Mouse (Mus musculus) forebrain, postnatal 0 days (tissue): ENCODE measurements at regions not wholly inside any gene's neighbourhood (a gene's known extent, or its start where the extent isn't known, plus 50 kb on each side); places are given as distances from the start of the nearest gene placed in this dataset.

Experiments used
- ATAC-seq: fragments of 200-750 bp; cut with Nextera tagmentation; 2 replicates; pipeline ENCODE4 v1.8.0; 2017; ENCODE audit warnings: mild to moderate bottlenecking, moderate library complexity
- DNase-seq: peaks from one replicate; pipeline ENCODE4 v3.0.0-alpha.2; 2015
- H3K27ac ChIP-seq: fragments of 300-500 bp; sonication (generic); 2 replicates; pipeline ENCODE4 v1.5.1; 2014; ENCODE audit warnings: low read depth, mild to moderate bottlenecking, antibody characterized with exemption, low read length, moderate library complexity, mixed read lengths
- H3K27me3 ChIP-seq: fragments of 300-500 bp; sonication (generic); 2 replicates; pipeline ENCODE4 v1.6.1; 2014; ENCODE audit warnings: mild to moderate bottlenecking, low read length, mixed read lengths; ENCODE audit not compliant: insufficient read depth
- H3K36me3 ChIP-seq: fragments of 300-500 bp; sonication (generic); 2 replicates; pipeline ENCODE4 v1.6.1; 2014; ENCODE audit warnings: mild to moderate bottlenecking, moderate library complexity; ENCODE audit not compliant: insufficient read depth
- H3K4me1 ChIP-seq: fragments of 300-500 bp; sonication (generic); 2 replicates; pipeline ENCODE4 v1.6.1; 2014; ENCODE audit warnings: antibody characterized with exemption; ENCODE audit not compliant: insufficient read depth
- H3K4me2 ChIP-seq: fragments of 300-500 bp; sonication (generic); 2 replicates; pipeline ENCODE4 v1.6.1; 2014; ENCODE audit warnings: low read depth, mild to moderate bottlenecking, moderate library complexity
- H3K4me3 ChIP-seq: fragments of 300-500 bp; sonication (generic); 2 replicates; pipeline ENCODE4 v1.5.1; 2014; ENCODE audit warnings: low read depth, low read length, mixed read lengths
- H3K9ac ChIP-seq: fragments of 300-500 bp; sonication (generic); 2 replicates; pipeline ENCODE4 v1.6.1; 2014; ENCODE audit warnings: mild to moderate bottlenecking
- H3K9me3 ChIP-seq: fragments of 300-500 bp; sonication (generic); 2 replicates; pipeline ENCODE4 v1.6.1; 2016; ENCODE audit warnings: low read length
- CTCF ChIP-seq: sonication (generic); IDR thresholded peaks from 2 replicates; pipeline ENCODE4 v1.5.1; 2016; ENCODE audit warnings: antibody characterized with exemption, control low read depth, low read depth
- WGBS: fragments of 180-500 bp; shearing (Covaris S2); extraction: QIAGEN DNeasy Blood & Tissue Kit; methylation state at CpG from one replicate; pipeline ENCODE4 v1.1.7; 2014; 5-methylcytosine and 5-hydroxymethylcytosine counted together

DNA sequence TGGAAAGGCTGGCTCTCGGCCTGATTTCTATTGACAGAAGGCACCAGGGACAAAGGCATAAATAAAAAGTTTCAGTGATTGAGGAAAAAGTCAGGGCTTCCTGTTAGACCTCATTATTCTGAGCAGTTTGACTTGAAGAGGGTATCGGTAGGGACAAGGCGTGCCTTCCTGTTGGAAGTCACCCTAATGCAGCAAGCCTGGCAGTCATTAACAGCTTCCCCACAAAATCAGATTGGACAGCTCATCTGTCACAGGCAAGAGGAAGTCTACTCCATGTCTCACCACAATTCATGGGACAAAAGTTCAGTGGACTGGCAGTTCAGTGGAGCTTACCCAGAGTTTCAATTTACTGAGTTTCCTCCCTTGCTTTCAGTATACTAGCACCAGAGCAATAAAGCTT lies 715.5 kb downstream of the Fam181b start:
- Histone ChIP-seq H3K9me3 (no peaks in the 10 kb centered on the region), H3K4me1 (no peaks in the 10 kb centered on the region), H3K9ac (no peak overlapping the region), H3K36me3 (no peaks in the 10 kb centered on the region), H3K27me3 (no peaks in the 10 kb centered on the region), H3K4me2 (no peak overlapping the region), H3K27ac (no peak overlapping the region), H3K4me3 (no peak overlapping the region)
- DNase-seq, result no peak
- TF ChIP-seq CTCF, result no peak
- 43% methylated on average over 3 of the region's 3 CpGs for WGBS
- no peak for ATAC-seq

DNA sequence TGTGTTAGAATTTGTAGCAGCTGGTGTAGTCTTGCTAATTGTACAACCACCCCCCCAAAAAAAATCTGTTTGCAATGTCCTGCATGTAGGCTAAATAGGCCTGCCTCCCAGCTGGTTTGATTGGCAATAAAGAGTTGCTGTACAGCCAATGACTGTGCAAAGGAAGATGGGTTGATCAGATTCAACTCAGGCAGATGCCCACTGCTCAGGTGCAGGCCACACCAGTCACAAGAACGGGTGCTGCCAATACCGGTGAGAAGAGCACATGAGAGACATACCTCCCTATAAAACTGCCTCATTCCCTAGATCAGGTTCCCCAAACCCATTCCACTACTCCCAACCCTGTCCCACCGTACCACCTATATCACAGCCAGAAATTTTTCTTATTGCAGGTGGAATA lies 756.0 kb downstream of the Fam181b start:
- no peaks in the 10 kb centered on the region for H3K9me3 ChIP-seq
- TF ChIP-seq CTCF, result no peak
- H3K27ac ChIP-seq, result no peak overlapping the region
- H3K27me3 ChIP-seq, result no peaks in the 10 kb centered on the region
- 71% methylated on average over 3 of the region's 3 CpGs for WGBS
- no peaks in the 10 kb centered on the region for H3K36me3 ChIP-seq
- no peaks in the 10 kb centered on the region for H3K4me1 ChIP-seq
- H3K4me3 ChIP-seq, result no peak overlapping the region
- H3K4me2 ChIP-seq, result no peak overlapping the region
- no peak overlapping the region for H3K9ac ChIP-seq
- no peak for DNase-seq
- no peak for ATAC-seq

DNA sequence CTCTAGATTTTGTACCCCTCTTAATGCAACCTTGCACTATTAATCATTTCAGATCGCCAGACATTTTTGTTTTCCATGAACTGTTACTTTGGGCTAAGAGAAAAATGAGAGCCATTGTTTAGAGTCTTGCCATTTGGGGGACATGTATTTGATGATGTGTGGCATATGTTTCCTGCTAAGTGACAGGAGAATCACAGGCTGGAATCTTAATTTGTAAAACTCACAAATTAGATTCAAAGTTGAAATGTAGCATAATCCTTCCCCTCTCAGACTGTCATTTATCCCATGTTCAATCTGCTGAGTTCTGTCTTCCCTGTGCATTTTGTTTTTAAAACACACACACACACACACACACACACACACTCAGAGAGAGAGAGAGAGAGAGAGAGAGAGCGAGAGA lies 756.5 kb downstream of the Fam181b start:
- DNase-seq, result peak; percentile 17
- H3K4me2 ChIP-seq, result no peak overlapping the region
- no peak for TF ChIP-seq CTCF
- 55% methylated on average over 2 of the region's 2 CpGs for WGBS
- H3K9ac ChIP-seq, result no peak overlapping the region
- no peaks in the 10 kb centered on the region for H3K9me3 ChIP-seq
- H3K4me3 ChIP-seq, result no peak overlapping the region
- no peaks in the 10 kb centered on the region for H3K27me3 ChIP-seq
- H3K36me3 ChIP-seq, result no peaks in the 10 kb centered on the region
- H3K27ac ChIP-seq, result no peak overlapping the region
- H3K4me1 ChIP-seq, result no peaks in the 10 kb centered on the region
- ATAC-seq, result peak; percentile 60

DNA sequence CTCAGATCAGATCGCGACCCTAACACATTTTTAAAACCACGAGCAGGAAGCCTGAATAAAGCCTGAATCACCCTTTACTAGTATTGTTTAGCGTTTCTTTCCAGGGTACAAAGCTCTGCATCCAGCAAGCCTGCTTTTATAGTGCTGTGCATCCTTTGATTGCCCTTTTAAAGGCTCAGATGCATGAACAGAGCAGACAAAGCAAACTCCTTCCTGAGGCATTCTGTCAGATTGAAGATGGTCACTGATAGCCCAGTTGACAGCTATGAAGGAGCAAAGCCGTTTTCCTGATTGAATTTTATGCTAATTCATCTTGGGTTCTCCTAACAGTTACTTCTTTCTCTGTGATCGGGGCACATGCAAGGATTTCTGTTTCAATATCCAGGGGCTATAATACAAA lies 775.4 kb downstream of the Fam181b start:
- no peak for DNase-seq
- Histone ChIP-seq H3K9ac (no peak overlapping the region), H3K4me3 (no peak overlapping the region), H3K4me2 (no peak overlapping the region), H3K27ac (no peak overlapping the region), H3K4me1 (no peaks in the 10 kb centered on the region), H3K9me3 (no peaks in the 10 kb centered on the region), H3K36me3 (no peaks in the 10 kb centered on the region), H3K27me3 (no peaks in the 10 kb centered on the region)
- ATAC-seq, result no peak
- TF ChIP-seq CTCF, result no peak
- WGBS, result 31% methylated on average over 6 of the region's 6 CpGs

DNA sequence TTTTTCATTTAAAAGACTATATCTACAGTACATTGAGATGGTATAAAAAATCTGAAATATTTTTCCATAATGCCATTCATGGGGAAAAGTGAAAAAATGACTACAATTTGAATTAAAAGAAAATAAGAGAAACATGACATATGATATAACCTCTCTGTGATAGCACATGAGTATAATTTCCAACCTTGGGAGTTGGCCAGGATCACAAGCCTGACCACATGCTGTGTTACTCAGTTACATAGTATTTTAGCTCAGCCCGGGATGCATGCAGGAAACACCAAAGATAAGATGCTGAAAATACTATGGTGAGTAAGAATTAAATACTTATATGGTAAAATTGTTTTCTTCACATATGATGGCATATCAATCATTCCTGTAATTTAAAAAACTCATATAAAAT lies 814.0 kb downstream of the Fam181b start:
- Histone ChIP-seq H3K4me3 (no peak overlapping the region), H3K9ac (no peak overlapping the region), H3K4me1 (no peaks in the 10 kb centered on the region), H3K9me3 (no peaks in the 10 kb centered on the region), H3K27me3 (no peaks in the 10 kb centered on the region), H3K4me2 (no peak overlapping the region), H3K27ac (no peak overlapping the region), H3K36me3 (no peaks in the 10 kb centered on the region)
- no peak for DNase-seq
- TF ChIP-seq CTCF, result no peak; the same call in 1 of the 2 replicates
- ATAC-seq, result no peak
- 82% methylated on average over 1 of the region's 1 CpGs for WGBS

DNA sequence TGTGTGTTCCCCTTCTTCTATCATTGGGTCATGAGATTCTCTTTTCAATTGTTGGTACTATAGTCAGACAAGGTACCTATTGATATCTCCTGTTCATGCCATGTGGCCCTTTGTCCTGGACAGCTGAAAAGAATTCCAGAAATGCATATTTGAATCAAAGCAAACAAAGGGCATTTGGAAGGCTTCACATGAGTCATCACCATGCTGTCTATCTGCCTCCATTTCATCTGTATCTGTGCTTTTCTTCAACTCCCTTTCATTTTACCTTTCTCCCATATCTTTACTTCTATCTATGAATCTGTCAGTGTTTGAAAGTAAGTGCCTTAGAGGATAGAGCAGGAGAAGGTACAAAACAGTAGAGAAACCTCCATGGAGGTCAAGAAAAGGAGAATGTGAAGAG lies 817.3 kb downstream of the Fam181b start:
- no peak for TF ChIP-seq CTCF
- H3K27me3 ChIP-seq, result no peaks in the 10 kb centered on the region
- H3K27ac ChIP-seq, result no peak overlapping the region
- ATAC-seq (no peak), DNase-seq (no peak)
- no peaks in the 10 kb centered on the region for H3K4me1 ChIP-seq
- no peaks in the 10 kb centered on the region for H3K36me3 ChIP-seq
- no peak overlapping the region for H3K4me3 ChIP-seq
- no peak overlapping the region for H3K9ac ChIP-seq
- H3K9me3 ChIP-seq, result no peaks in the 10 kb centered on the region
- no peak overlapping the region for H3K4me2 ChIP-seq

DNA sequence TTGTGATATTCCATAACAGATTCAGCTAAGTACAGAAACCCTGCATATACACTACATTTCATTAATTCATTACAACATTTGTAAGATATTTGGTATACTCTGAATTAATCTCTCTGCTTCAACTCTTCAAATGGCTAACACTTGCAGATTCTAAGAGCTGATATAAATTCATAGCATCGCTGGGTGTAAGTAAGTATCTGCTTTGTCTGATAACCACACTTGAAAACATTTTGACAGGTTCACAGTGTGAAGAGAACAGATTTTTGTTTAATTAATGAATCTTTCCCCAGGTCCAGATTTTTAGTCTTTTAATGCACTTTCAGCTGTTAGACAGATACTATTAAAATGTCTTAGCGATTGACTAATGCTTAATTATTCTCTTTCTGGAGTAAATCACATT lies 823.1 kb downstream of the Fam181b start:
- Histone ChIP-seq H3K27ac (no peak overlapping the region), H3K4me1 (no peaks in the 10 kb centered on the region), H3K27me3 (no peaks in the 10 kb centered on the region), H3K9me3 (no peaks in the 10 kb centered on the region), H3K9ac (no peak overlapping the region), H3K36me3 (no peaks in the 10 kb centered on the region), H3K4me3 (no peak overlapping the region), H3K4me2 (no peak overlapping the region)
- no peak for TF ChIP-seq CTCF
- WGBS, result 32% methylated on average over 2 of the region's 2 CpGs
- DNase-seq, result no peak
- no peak; the same call in 1 of the 2 replicates for ATAC-seq

DNA sequence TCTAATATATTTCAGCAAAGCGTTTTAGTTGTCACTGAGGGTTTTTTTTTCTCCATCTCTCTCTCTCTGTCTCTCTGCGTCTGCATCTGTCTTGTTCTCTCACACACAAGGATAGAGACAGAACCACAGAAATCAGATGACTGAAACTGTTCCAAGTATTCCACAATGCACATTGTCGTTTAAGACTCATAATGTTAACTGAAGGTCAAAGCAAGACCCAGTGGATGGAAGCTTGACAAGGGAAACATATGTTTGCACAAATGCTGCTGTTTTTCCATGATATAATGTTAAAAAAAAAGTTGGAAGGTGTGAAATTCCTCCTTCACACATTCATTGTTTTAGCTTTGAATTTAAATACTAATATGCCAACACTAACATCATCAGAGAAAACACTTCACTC lies 857.3 kb downstream of the Fam181b start:
- Histone ChIP-seq H3K9ac (no peak overlapping the region), H3K4me3 (no peak overlapping the region), H3K27me3 (no peaks in the 10 kb centered on the region), H3K36me3 (no peaks in the 10 kb centered on the region), H3K4me1 (no peaks in the 10 kb centered on the region), H3K27ac (no peak overlapping the region), H3K4me2 (no peak overlapping the region), H3K9me3 (no peaks in the 10 kb centered on the region)
- WGBS, result 54% methylated on average over 3 of the region's 3 CpGs
- ATAC-seq, result no peak
- no peak for TF ChIP-seq CTCF
- DNase-seq, result peak; percentile 7
